Mouse (Mus musculus): ENCODE measurements around the gene Pdrg1. TPM values are rescaled to one million over a fixed set of nuclear protein-coding genes. Genes with fewer than 3 reads are reported as not detected.

The Pdrg1 gene
- polyA plus RNA-seq, 1 experiment from 2014 or later, result 53.9 TPM

DNA sequence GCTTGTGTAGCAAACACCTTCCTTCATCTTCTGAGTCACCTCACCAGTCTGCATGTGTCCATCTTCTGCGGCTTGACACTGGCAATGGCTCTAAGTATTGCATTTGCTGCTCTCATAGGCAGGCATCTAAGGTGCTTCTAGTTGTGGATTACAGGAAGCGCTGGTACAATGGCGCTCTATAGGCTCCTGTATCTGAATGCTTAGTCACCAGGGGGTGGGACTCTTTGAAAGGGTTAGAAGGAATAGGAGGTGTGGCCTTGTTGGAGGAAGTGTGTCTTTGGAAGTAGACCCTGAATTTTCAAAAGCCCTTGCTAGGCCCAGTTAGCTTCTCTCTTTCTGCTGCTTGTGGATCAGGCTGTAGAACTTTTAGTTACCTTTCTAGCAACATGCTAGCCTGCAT, 5.9 kb upstream of the Pdrg1 start:
- H3K27ac ChIP-seq (ENCODE audit: low read depth), result no peak overlapping the region
- no peak overlapping the region for H3K4me3 ChIP-seq (ENCODE audit: low read depth, low read length)
- no peak for DNase-seq (ENCODE audit: low spot score)
- no peak overlapping the region for H3K4me2 ChIP-seq (ENCODE audit: low read length)
- H3K27me3 ChIP-seq (replicated peaks; ENCODE audit: control insufficient read depth, insufficient read depth, low read length), result no peaks in the 10 kb centered on the region
- ATAC-seq (replicated peaks; ENCODE audit: low FRiP score, low TSS enrichment, low read depth), result no peak
- H3K9me3 ChIP-seq (ENCODE audit: control insufficient read depth, low read length), result no peaks in the 10 kb centered on the region
- no peaks in the 10 kb centered on the region for H3K4me1 ChIP-seq (replicated peaks; ENCODE audit: control insufficient read depth, insufficient read depth, low read length)
- H3K36me3 ChIP-seq (ENCODE audit: control insufficient read depth, insufficient read depth, low read length), result no peaks in the 10 kb centered on the region
- H3K9ac ChIP-seq (ENCODE audit: low read length), result no peak overlapping the region
- 66% methylated on average over 3 of the region's 3 CpGs for WGBS

DNA sequence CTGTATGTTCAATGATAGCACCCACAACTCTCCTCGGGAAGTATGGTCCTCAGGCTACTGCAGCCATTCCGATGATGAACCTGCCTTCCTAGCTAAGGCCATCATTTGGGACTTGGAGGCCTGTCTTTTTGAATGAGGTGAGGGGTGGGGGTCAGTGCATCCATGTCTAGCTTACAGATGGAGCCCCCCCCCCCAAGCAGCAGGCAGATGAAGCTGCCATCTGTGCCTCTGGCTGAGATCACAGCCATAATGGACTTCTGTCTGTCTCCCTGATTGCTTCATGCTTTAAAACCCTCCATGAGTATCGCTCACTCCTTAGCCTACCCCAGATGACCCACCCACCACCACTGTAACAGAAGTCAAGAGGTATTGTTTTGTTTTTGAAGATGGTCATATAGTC, 4.1 kb upstream of the Pdrg1 start:
- H3K9me3 ChIP-seq (ENCODE audit: control insufficient read depth, low read length), result no peaks in the 10 kb centered on the region
- H3K4me3 ChIP-seq (ENCODE audit: low read depth, low read length), result no peak overlapping the region
- H3K9ac ChIP-seq (ENCODE audit: low read length), result no peak overlapping the region
- no peaks in the 10 kb centered on the region for H3K36me3 ChIP-seq (ENCODE audit: control insufficient read depth, insufficient read depth, low read length)
- no peaks in the 10 kb centered on the region for H3K27me3 ChIP-seq (replicated peaks; ENCODE audit: control insufficient read depth, insufficient read depth, low read length)
- peaks cover 3% of the 10 kb centered on the region for H3K4me1 ChIP-seq (replicated peaks; ENCODE audit: control insufficient read depth, insufficient read depth, low read length)
- ATAC-seq (replicated peaks; ENCODE audit: low FRiP score, low TSS enrichment, low read depth) (no peak), DNase-seq (ENCODE audit: low spot score) (no peak)
- H3K4me2 ChIP-seq (ENCODE audit: low read length), result no peak overlapping the region
- no peak overlapping the region for H3K27ac ChIP-seq (ENCODE audit: low read depth)
- WGBS, result 81% methylated on average over 3 of the region's 3 CpGs

GRCm38 (mm10) chr2:153016786-153017185, 1.6 kb upstream of the Pdrg1 start:
- H3K36me3 ChIP-seq (ENCODE audit: control insufficient read depth, insufficient read depth, low read length), result peaks cover 20% of the 10 kb centered on the region
- no peaks in the 10 kb centered on the region for H3K27me3 ChIP-seq (replicated peaks; ENCODE audit: control insufficient read depth, insufficient read depth, low read length)
- H3K4me3 ChIP-seq (ENCODE audit: low read depth, low read length), result no peak overlapping the region
- peaks cover 7% of the 10 kb centered on the region for H3K4me1 ChIP-seq (replicated peaks; ENCODE audit: control insufficient read depth, insufficient read depth, low read length)
- DNase-seq (ENCODE audit: low spot score), result no peak
- H3K9ac ChIP-seq (ENCODE audit: low read length), result no peak overlapping the region
- 36% methylated on average over 5 of the region's 5 CpGs for WGBS
- H3K9me3 ChIP-seq (ENCODE audit: control insufficient read depth, low read length), result no peaks in the 10 kb centered on the region
- H3K4me2 ChIP-seq (ENCODE audit: low read length), result no peak overlapping the region
- H3K27ac ChIP-seq (ENCODE audit: low read depth), result no peak overlapping the region
- ATAC-seq (replicated peaks; ENCODE audit: low FRiP score, low TSS enrichment, low read depth), result no peak

DNA sequence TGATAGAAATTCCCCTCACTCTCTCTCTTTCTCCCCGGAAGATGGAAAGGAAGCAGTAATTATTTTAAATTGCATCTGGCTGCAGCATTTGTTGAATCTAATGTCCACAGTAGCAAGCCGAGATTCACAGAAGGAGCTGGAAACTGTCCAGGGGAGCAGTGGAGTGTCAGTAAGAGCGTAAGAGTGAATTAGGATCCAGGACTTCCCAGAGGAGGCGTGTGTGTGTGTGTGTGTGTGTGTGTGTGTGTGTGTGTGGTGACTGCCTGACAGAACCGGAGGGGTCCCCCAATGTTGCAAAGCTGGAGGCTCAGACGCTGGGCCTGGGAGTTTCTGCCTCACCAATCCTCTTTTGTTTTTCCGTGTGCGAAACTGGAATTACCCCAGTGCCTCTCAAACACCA, 577 bp upstream of the Pdrg1 start:
- peaks cover 29% of the 10 kb centered on the region for H3K36me3 ChIP-seq (ENCODE audit: control insufficient read depth, insufficient read depth, low read length)
- peak overlapping the region; percentile 30 for H3K4me2 ChIP-seq (ENCODE audit: low read length)
- peak overlapping the region; percentile 90; the same call in 1 of the 2 replicates for H3K4me3 ChIP-seq (ENCODE audit: low read depth, low read length)
- ATAC-seq (replicated peaks; ENCODE audit: low FRiP score, low TSS enrichment, low read depth), result no peak
- peaks cover 7% of the 10 kb centered on the region for H3K4me1 ChIP-seq (replicated peaks; ENCODE audit: control insufficient read depth, insufficient read depth, low read length)
- WGBS, result 43% methylated on average over 8 of the region's 8 CpGs
- no peak overlapping the region for H3K9ac ChIP-seq (ENCODE audit: low read length)
- H3K27me3 ChIP-seq (replicated peaks; ENCODE audit: control insufficient read depth, insufficient read depth, low read length), result no peaks in the 10 kb centered on the region
- DNase-seq (ENCODE audit: low spot score), result no peak
- H3K27ac ChIP-seq (ENCODE audit: low read depth), result no peak overlapping the region
- H3K9me3 ChIP-seq (ENCODE audit: control insufficient read depth, low read length), result no peaks in the 10 kb centered on the region

DNA sequence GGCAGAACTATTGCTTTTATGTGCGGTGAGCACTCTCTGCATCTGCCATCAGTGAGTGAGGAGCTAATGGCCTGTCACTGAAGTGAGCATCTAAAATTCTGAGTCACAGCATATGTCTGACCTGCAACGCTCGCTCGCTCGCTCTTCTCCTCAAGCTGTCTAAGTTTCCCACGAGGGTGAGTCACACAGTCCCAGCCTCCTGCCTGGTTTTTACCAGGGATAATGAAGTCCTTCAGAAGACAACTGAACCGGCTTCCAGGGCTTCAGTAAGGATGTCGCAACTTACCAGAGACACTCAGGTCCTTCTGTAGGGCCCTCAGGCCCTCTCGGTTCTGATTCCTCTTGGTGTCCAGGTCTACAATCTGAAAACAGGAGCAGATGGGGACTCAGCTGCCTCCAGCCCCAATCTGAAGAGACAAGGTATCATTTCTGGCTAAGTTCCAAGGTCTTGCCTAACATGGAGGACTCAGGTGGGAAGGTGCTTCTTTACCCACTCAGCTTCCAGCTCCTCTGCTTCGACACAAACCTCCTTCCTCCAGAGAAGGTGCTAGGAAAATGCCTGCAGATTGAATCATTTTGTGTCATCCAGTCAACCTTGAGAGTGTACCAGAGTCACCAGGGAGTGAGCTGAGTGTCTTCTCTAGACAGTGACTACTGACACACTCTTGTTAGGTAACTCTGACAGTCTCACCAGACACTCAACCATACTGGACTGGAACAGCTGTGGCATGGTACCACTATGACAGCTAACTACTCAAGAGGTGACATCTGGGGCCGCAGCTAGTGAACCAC, 1.3 kb downstream of the Pdrg1 start:
- H3K27ac ChIP-seq (ENCODE audit: low read depth), result no peak overlapping the region
- H3K27me3 ChIP-seq (replicated peaks; ENCODE audit: control insufficient read depth, insufficient read depth, low read length), result no peaks in the 10 kb centered on the region
- H3K4me2 ChIP-seq (ENCODE audit: low read length), result peak overlapping the region; percentile 92
- no peak for ATAC-seq (replicated peaks; ENCODE audit: low FRiP score, low TSS enrichment, low read depth)
- no peak for DNase-seq (ENCODE audit: low spot score)
- 93% methylated on average over 11 of the region's 11 CpGs for WGBS
- peaks cover 7% of the 10 kb centered on the region for H3K4me1 ChIP-seq (replicated peaks; ENCODE audit: control insufficient read depth, insufficient read depth, low read length)
- H3K9ac ChIP-seq (ENCODE audit: low read length), result peak overlapping the region; percentile 70
- peaks cover 44% of the 10 kb centered on the region for H3K36me3 ChIP-seq (ENCODE audit: control insufficient read depth, insufficient read depth, low read length)
- peak overlapping the region; percentile 90 for H3K4me3 ChIP-seq (ENCODE audit: low read depth, low read length)
- no peaks in the 10 kb centered on the region for H3K9me3 ChIP-seq (ENCODE audit: control insufficient read depth, low read length)

- no peaks in the 10 kb centered on the region for H3K9me3 ChIP-seq (ENCODE audit: control insufficient read depth, low read length)
- H3K4me2 ChIP-seq (ENCODE audit: low read length), result no peak overlapping the region
- DNase-seq (ENCODE audit: low spot score) (no peak), ATAC-seq (replicated peaks; ENCODE audit: low FRiP score, low TSS enrichment, low read depth) (no peak)
- no peak overlapping the region for H3K27ac ChIP-seq (ENCODE audit: low read depth)
- peaks cover 60% of the 10 kb centered on the region for H3K36me3 ChIP-seq (ENCODE audit: control insufficient read depth, insufficient read depth, low read length)
- H3K27me3 ChIP-seq (replicated peaks; ENCODE audit: control insufficient read depth, insufficient read depth, low read length), result no peaks in the 10 kb centered on the region
- no peak overlapping the region for H3K4me3 ChIP-seq (ENCODE audit: low read depth, low read length)
- no peak overlapping the region for H3K9ac ChIP-seq (ENCODE audit: low read length)
- 92% methylated on average over 12 of the region's 12 CpGs for WGBS
- H3K4me1 ChIP-seq (replicated peaks; ENCODE audit: control insufficient read depth, insufficient read depth, low read length), result peaks cover 4% of the 10 kb centered on the region
These were observed 5.8 kb downstream of the Pdrg1 start for GRCm38 (mm10) chr2:153009192-153009973.

- Histone ChIP-seq H3K4me3 (ENCODE audit: low read depth, low read length) (no peak overlapping the region), H3K9ac (ENCODE audit: low read length) (no peak overlapping the region), H3K36me3 (ENCODE audit: control insufficient read depth, insufficient read depth, low read length) (peaks cover 32% of the 10 kb centered on the region), H3K4me2 (ENCODE audit: low read length) (no peak overlapping the region), H3K9me3 (ENCODE audit: control insufficient read depth, low read length) (no peaks in the 10 kb centered on the region), H3K27me3 (replicated peaks; ENCODE audit: control insufficient read depth, insufficient read depth, low read length) (no peaks in the 10 kb centered on the region), H3K27ac (ENCODE audit: low read depth) (no peak overlapping the region), H3K4me1 (replicated peaks; ENCODE audit: control insufficient read depth, insufficient read depth, low read length) (no peaks in the 10 kb centered on the region)
- no peak for ATAC-seq (replicated peaks; ENCODE audit: low FRiP score, low TSS enrichment, low read depth)
- WGBS, result 81% methylated on average over 3 of the region's 3 CpGs
- no peak for DNase-seq (ENCODE audit: low spot score)
These were observed 9.2 kb downstream of the Pdrg1 start for GRCm38 (mm10) chr2:153005981-153006380.

GRCm38 (mm10) chr2:153003681-153004338, 11.4 kb downstream of the Pdrg1 start:
- Histone ChIP-seq H3K9me3 (ENCODE audit: control insufficient read depth, low read length) (no peaks in the 10 kb centered on the region), H3K4me3 (ENCODE audit: low read depth, low read length) (no peak overlapping the region), H3K4me1 (replicated peaks; ENCODE audit: control insufficient read depth, insufficient read depth, low read length) (no peaks in the 10 kb centered on the region), H3K36me3 (ENCODE audit: control insufficient read depth, insufficient read depth, low read length) (peaks cover 15% of the 10 kb centered on the region), H3K4me2 (ENCODE audit: low read length) (no peak overlapping the region), H3K27ac (ENCODE audit: low read depth) (no peak overlapping the region), H3K9ac (ENCODE audit: low read length) (no peak overlapping the region), H3K27me3 (replicated peaks; ENCODE audit: control insufficient read depth, insufficient read depth, low read length) (no peaks in the 10 kb centered on the region)
- DNase-seq (ENCODE audit: low spot score) (no peak), ATAC-seq (replicated peaks; ENCODE audit: low FRiP score, low TSS enrichment, low read depth) (no peak)
- 69% methylated on average over 13 of the region's 13 CpGs for WGBS
